Mouse (Mus musculus) inflammation-experienced regulatory T-cells, adult 6 months (primary cell): Measurements from ENCODE around the gene Cdh16. TPM values are rescaled to one million over a fixed set of nuclear protein-coding genes. Genes with fewer than 3 reads are reported as not detected.
A peak's percentile ranks its signal among the peaks of the same experiment; 100 is the strongest.

ENCODE experiments used
- ATAC-seq: one replicate; pipeline ENCODE4 v1.8.0; 2017
- polyA plus RNA-seq, 3 experiments: library from polyadenylated mRNA; unstranded; fragments of 100-300 nt; shearing (Covaris generic); gene quantifications; one replicate each; pipeline ENCODE4 v1.2.1; 2017

The Cdh16 gene
- polyA plus RNA-seq, 3 experiments from 2014 or later = not detected

DNA sequence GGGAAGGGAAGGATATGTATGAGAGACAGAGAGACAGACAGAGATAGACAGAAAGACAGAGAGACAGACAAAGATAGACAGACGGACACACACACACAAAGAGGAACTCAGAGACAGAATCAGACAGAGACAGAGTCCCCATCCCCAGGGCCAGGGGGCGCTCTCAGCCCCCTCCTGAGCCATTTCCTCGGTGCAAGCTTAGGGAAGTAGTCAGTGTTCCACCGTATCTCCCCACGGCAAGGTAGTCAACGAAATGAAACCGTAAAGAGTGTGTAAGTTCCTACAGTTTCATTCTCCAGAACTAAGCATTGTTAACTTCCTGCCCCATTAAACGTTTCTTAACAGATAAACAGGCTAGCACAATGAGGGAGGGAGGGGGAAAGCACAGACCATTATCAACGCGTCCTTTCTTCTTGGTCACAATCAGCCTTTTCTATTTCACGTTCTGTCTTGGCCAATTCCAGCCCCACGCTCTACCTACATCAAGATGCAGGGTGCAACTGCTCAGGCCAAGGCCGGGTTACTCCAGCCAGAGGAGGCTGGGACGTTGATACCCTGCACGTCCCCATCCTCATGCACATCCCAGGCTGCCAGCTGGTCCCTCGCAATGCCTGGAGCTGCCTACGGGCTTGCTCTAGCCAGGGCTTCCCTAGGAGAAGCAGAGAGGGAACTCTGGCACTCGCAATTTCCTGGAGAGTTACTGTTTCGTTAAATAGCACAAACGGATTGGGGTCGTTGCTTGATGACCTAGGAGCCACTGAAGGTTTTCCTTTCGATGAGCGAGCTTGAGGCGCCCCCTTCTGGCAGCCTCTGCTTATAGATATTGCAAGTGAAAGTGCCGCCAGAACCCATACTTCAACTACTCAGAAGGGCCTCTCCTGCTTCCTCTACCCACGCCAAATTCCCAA, 53.5 kb downstream of the Cdh16 start:
- peak; percentile 85 for ATAC-seq

DNA sequence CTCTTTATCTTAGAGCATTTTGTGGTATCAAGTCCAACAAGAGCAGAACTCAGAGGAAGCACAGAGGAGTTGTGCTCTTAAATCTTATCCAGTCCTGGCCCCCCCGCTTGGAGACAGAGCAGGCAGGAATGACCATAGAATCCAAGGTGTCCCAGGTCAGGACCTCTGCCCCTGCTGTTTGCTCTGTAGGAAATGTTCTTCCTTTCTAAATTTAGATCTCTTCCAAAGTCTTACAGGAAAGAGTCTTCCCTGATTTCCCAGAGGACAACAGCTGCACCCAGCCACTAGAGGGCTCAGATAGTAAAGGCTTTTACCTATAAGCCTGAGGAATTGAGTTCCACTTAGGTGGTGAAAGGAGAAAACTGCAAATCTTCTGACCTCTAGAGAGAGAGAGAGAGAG, 54.6 kb downstream of the Cdh16 start:
- no peak for ATAC-seq

DNA sequence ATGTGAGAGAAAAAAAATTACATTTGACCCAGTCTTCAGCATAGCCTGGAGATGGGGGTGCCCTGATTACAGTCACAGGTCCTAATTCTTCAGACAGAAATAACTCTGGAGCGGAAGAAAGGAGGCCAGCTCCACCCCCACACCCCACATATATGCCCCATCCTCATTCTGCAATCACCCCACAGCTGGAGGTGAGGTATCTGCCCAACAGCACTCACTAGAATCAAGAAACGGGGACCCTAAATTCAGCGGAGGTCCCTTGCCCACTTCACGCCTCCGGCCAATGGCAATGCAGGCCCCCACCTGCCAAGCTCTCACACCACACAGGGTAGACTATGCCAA, 58.8 kb downstream of the Cdh16 start:
- no peak for ATAC-seq

DNA sequence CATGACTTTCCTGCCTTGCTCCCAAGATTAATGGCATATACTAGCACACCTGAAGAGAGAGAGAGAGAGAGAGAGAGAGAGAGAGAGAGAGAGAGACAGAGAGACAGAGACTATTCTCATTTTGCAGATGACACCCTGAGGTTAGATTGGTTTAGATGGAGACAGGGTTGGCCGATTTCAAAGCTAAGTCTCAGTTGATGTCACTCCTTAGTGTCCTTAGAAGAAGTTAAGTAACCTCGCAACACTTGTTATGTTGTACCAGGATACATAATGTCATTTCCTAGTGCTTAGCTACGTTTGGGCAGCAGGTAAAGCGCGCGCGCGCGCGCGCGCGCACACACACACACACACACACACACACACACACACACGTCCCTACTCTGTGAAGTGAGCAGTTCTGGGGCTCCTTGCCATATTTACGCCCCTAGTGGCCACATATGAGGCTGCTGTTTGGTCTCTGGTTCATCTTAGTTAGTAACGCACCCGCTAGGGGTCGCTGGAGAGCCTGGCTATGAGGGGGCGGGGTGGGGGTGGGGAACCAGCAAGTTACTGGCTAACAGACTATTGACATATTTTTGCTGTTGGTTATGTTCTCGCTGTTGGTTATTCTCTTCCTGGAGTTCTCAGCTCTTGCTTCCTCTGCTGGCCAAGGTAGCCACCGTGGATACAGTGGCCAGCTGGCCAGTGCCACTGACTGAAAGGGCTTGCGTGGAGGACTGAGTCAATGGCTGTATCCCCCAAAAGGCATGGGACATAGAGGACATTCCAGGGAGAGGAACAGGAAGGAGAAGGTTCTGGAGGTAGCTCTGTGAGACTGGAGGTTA, 59.4 kb downstream of the Cdh16 start:
- peak; percentile 99 for ATAC-seq

DNA sequence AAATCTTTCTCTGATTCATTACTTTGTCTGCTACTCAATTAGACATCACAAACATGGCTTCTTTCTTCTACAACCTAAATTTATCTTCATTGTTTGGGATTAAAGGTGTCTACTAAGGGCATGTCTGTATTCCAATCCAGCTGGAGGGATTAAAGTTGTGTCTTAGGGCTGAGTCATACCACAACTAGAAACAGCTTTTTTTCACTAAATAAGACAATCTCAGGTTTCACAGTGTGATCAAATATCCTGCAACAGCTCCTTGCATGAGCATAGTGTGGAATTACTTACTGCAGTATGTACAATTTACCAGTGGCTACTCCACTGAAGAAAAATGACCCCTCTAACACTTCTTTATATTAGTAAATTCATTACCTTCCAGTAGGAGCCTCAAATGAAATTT, 63.5 kb downstream of the Cdh16 start:
- ATAC-seq = no peak

DNA sequence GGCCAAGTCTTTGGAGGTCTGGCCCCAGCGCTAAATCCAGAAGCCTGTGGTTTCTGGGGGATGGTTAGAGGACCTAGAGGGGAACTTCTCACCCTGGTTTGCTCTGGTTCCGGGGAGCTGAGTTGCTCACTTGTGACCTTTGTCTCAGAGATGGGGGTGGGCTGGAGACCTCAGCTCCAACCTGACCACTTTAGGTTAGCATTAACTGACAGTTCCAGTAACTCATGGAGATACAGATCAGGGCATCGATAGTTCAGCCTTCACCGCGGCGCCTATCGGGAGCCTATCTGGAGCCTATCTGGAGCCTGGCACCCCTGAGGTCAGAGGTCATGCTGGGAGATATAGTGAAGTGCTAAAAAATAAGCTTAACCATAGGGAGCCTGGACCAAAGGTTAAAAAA, 67.0 kb downstream of the Cdh16 start:
- ATAC-seq = no peak

DNA sequence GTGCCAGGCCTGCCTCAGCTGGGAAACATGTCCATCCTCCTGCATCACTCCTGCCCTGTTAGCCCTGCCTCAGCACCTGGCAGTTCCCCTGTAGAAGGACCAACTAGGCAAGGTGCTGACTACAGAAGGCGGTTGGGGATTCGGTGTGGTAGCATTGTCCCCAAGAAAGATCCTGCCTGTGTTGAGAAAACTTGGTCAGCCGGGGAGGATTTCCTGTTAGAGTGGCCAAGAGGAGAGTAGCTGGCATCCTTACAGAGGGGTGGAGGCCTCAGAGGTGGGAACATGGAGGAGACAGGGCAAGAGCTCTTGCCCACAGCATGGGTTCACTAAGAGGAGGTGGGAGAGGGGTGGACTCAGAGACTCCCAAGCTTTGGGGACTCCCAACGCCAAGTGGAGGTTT, 69.0 kb downstream of the Cdh16 start:
- no peak for ATAC-seq

Other genes starting within 250 kb of the Cdh16 start
- gene Cmtm4, start 228.6 kb downstream of the Cdh16 start, polyA plus RNA-seq = under 1 TPM; 0.32 to 0.78 (median 0.64) TPM
- 10 to 100 TPM; 23.7 to 32.8 (median 31.2) TPM for gene Dync1li2, start 181.3 kb downstream of the Cdh16 start, polyA plus RNA-seq
- gene Terb1, start 114.5 kb downstream of the Cdh16 start, polyA plus RNA-seq = not detected
- 100 to 1,000 TPM in 1 of 3 experiments, 10 to 100 TPM in 2; 80.0 to 101 (median 91.5) TPM for gene Nae1, start 89.8 kb downstream of the Cdh16 start, polyA plus RNA-seq
- 1 to 10 TPM; 3.3 to 5.5 (median 5.3) TPM for gene Car7, start 89.7 kb downstream of the Cdh16 start, polyA plus RNA-seq
- gene Pdp2, start 32.9 kb downstream of the Cdh16 start, polyA plus RNA-seq = 10 to 100 TPM; 13.9 to 19.6 (median 17.5) TPM
- 10 to 100 TPM; 10.3 to 14.0 (median 11.0) TPM for gene Rrad, start 6.9 kb upstream of the Cdh16 start, polyA plus RNA-seq
- gene Ciao2b, start 17.6 kb upstream of the Cdh16 start, polyA plus RNA-seq = 100 to 1,000 TPM; 101 to 136 (median 117) TPM
- gene Ces2a, start 109.6 kb upstream of the Cdh16 start, polyA plus RNA-seq = not detected
- under 1 TPM in 1 of 3 experiments, not detected in 2; 0.13 TPM for gene Ces2b, start 207.2 kb upstream of the Cdh16 start, polyA plus RNA-seq
- gene Ces2c, start 222.7 kb upstream of the Cdh16 start, polyA plus RNA-seq = 10 to 100 TPM; 13.5 to 37.4 (median 35.5) TPM